Mouse (Mus musculus): Measurements from ENCODE around the gene Mapkapk5. TPM values are rescaled to one million over a fixed set of nuclear protein-coding genes. Genes with fewer than 3 reads are reported as not detected.

Gene Mapkapk5
- polyA plus RNA-seq, 1 experiment from 2014 or later, result 51.8 TPM

GRCm38 (mm10) chr5:121477680-121478079 is 68.0 kb downstream of the Mapkapk5 start:
- no peaks in the 10 kb centered on the region for H3K27me3 ChIP-seq
- no peak overlapping the region for H3K9ac ChIP-seq (replicated peaks)
- no peaks in the 10 kb centered on the region for H3K4me1 ChIP-seq (replicated peaks)
- no peaks in the 10 kb centered on the region for H3K9me3 ChIP-seq
- peak; percentile 20; the same call in 1 of the 2 replicates for ATAC-seq (ENCODE audit: insufficient number of reproducible peaks, insufficient read depth, low FRiP score, low TSS enrichment, low read depth)
- 43% methylated on average over 3 of the region's 3 CpGs for WGBS
- H3K27ac ChIP-seq, result no peak overlapping the region
- no peak overlapping the region for H3K4me3 ChIP-seq (replicated peaks)
- no peak overlapping the region for H3K4me2 ChIP-seq
- no peaks in the 10 kb centered on the region for H3K36me3 ChIP-seq

- no peaks in the 10 kb centered on the region for H3K36me3 ChIP-seq
- no peak for ATAC-seq (ENCODE audit: insufficient number of reproducible peaks, insufficient read depth, low FRiP score, low TSS enrichment, low read depth)
- WGBS, result 81% methylated on average over 1 of the region's 1 CpGs
These were observed 69.7 kb downstream of the Mapkapk5 start for GRCm38 (mm10) chr5:121476040-121476439.

More at GRCm38 (mm10) chr5:121476040-121476439, 69.7 kb downstream of the Mapkapk5 start:
- Histone ChIP-seq H3K4me3 (replicated peaks) (no peak overlapping the region), H3K4me1 (replicated peaks) (no peaks in the 10 kb centered on the region), H3K9me3 (no peaks in the 10 kb centered on the region), H3K9ac (replicated peaks) (no peak overlapping the region), H3K27me3 (no peaks in the 10 kb centered on the region), H3K27ac (no peak overlapping the region), H3K4me2 (no peak overlapping the region)

Other genes with a start within 250 kb of the Mapkapk5 start
- 75.1 and 75.5 TPM in 2 replicates for gene Trafd1, start 160.3 kb downstream of the Mapkapk5 start, polyA plus RNA-seq (2016; fragmentation: Nextera tagmentation; extraction: Ambion mirVana)
- 41.2 and 41.9 TPM in 2 replicates for gene Naa25, start 148.0 kb downstream of the Mapkapk5 start, polyA plus RNA-seq (2016; fragmentation: Nextera tagmentation; extraction: Ambion mirVana)
- 0.81 and 2.3 TPM in 2 replicates for gene Tmem116, start 94.0 kb downstream of the Mapkapk5 start, polyA plus RNA-seq (2016; fragmentation: Nextera tagmentation; extraction: Ambion mirVana)
- gene Erp29, start 93.4 kb downstream of the Mapkapk5 start, polyA plus RNA-seq (2016; fragmentation: Nextera tagmentation; extraction: Ambion mirVana), result 115 and 118 TPM in 2 replicates
- 0.06 TPM in 1 of 2 replicates, not detected in the other for gene Adam1b, start 42.5 kb downstream of the Mapkapk5 start, polyA plus RNA-seq (2016; fragmentation: Nextera tagmentation; extraction: Ambion mirVana)
- gene Adam1a, start 423 bp downstream of the Mapkapk5 start, polyA plus RNA-seq (2016; fragmentation: Nextera tagmentation; extraction: Ambion mirVana), result 1.8 and 1.9 TPM in 2 replicates
- gene Gm42878, start 423 bp downstream of the Mapkapk5 start, polyA plus RNA-seq (2016; fragmentation: Nextera tagmentation; extraction: Ambion mirVana), result not detected in 2 replicates
- 236 and 264 TPM in 2 replicates for gene Aldh2, start 47.9 kb upstream of the Mapkapk5 start, polyA plus RNA-seq (2016; fragmentation: Nextera tagmentation; extraction: Ambion mirVana)
- gene Acad12, start 73.0 kb upstream of the Mapkapk5 start, polyA plus RNA-seq (2016; fragmentation: Nextera tagmentation; extraction: Ambion mirVana), result 2.8 and 3.3 TPM in 2 replicates
- gene Acad10, start 114.6 kb upstream of the Mapkapk5 start, polyA plus RNA-seq (2016; fragmentation: Nextera tagmentation; extraction: Ambion mirVana), result 1.8 and 2.6 TPM in 2 replicates
- gene Brap, start 114.7 kb upstream of the Mapkapk5 start, polyA plus RNA-seq (2016; fragmentation: Nextera tagmentation; extraction: Ambion mirVana), result 47.1 and 48.3 TPM in 2 replicates
- 59.8 and 79.2 TPM in 2 replicates for gene Atxn2, start 165.4 kb upstream of the Mapkapk5 start, polyA plus RNA-seq (2016; fragmentation: Nextera tagmentation; extraction: Ambion mirVana)